Mouse (Mus musculus): ENCODE results near the gene Agpat2.

DNA sequence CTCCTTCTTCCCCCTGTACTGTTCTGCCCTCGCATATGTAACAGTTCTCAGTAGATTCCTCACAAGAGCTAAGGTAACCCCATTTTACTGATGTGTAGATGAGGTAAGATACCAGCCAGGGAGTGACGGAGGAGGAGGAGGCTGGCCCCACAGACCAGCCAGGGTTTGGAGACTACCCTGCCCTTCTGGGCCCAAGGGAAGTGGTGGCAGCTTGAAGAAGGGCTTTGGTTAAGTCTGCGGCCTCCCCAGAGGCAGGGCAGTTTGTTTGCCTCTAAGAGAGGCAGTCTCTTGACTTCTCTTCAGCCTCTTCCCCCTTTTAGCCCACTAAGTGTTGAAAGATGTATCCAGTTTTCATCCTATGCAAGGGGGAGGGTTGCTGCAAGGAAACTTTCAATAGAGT, 2.4 kb upstream of the Agpat2 start:
- TF ChIP-seq EP300 (IDR thresholded peaks at IDR 0.05; ENCODE audit: insufficient read depth, low read depth, low read length), result no peak
- no peak for TF ChIP-seq CTCF (IDR thresholded peaks at IDR 0.05; ENCODE audit: low read depth, low read length)
